Mouse (Mus musculus): ENCODE measurements around the gene Foxj2.

Gene Foxj2

DNA sequence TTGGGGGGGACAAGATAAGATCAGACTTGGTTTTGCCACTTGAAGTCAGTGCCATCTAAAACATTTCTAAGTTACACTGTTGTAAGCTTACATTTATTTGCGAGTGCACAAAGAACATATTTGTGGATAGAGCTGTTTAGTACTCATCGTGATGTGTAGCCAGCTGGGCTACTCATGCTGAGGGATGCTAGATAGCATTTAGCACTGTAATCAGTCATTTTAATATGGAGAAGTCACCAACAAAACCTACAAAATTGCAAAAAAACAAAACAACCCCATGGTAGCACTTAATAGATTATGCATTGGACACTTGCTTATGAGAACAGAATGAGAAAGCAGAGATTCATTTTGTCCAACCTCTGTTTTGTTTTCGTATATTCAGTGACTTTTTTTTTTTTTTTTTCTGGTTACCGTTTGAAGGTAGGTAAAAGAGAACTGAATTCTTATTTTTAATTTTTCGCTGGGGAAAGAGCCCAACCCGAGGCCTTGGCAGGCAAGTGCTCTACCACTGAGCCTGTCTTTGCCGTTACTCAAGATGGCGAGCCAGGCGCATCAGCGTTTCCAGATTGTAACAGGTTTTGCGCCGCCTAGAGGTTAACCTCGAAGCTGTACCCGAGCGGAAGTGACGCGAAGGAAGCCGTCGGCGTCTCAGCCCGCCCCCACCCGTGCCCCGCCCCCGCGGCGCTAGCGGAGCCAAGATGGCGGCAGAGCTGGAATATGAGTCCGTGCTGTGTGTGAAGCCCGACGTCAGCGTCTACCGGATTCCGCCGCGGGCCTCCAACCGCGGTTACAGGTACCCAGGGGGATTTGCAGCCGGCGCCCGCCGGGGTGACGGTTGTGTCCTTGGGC, 54.4 kb downstream of the Foxj2 start, which contains the start of gene Necap1:
Necap1 (plus strand) TSS at position 604 of the 849 bp plus-strand sequence.
- peak; percentile 94 for DNase-seq (ENCODE audit: low read depth, low spot score)

GRCm38 (mm10) chr6:122874720-122875389, 55.1 kb downstream of the Foxj2 start:
- no peak for DNase-seq (ENCODE audit: low read depth, low spot score)

- no peak for DNase-seq (ENCODE audit: low read depth, low spot score)
These were observed 59.5 kb downstream of the Foxj2 start for GRCm38 (mm10) chr6:122879141-122879735.

GRCm38 (mm10) chr6:122879781-122880505, 60.2 kb downstream of the Foxj2 start:
- DNase-seq (ENCODE audit: low read depth, low spot score): no peak

DNA sequence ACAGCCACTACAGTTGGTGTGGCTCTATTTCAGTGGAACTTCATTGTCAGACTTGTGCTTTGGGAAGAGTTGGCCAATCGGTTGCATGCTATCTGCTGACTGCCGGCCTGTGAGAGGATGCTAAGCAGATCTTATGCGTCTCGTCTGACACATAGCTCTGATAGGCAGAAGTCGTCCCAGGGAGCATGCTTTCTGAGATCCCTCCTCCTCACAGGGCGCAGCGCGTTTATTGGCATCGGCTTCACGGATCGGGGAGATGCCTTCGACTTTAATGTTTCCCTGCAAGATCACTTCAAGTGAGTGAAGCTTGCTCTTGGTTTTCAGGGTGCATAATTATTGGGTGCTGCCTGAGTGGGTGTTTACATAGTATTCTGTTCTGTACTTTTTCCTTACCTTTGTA, 61.6 kb downstream of the Foxj2 start:
- no peak for DNase-seq (ENCODE audit: low read depth, low spot score)

- no peak for DNase-seq (ENCODE audit: low read depth, low spot score)
These were observed 63.9 kb downstream of the Foxj2 start for GRCm38 (mm10) chr6:122883603-122884002.

DNA sequence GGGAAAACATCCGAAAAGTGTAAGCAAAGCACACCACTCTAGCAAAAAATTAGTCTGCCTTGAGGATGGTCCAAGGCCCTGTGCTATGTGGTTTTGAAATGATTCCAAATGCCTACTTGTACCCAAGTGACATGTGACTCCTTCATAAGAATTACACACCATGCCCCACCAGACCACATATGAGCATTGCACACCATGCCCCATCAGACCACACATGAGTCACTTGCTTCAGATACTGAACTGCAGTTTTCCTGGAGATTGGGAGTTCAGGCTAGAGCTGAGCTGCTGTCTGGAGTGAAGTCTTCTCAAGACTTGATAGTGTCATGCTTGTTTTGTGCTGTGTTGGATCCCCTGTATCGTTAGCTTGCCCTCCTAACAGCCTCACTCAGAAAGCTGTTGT, 69.9 kb downstream of the Foxj2 start:
- DNase-seq (ENCODE audit: low read depth, low spot score): no peak

GRCm38 (mm10) chr6:122892442-122893049, 72.8 kb downstream of the Foxj2 start:
- DNase-seq (ENCODE audit: low read depth, low spot score): peak; percentile 61

Data from WW6 (cell line).